Mouse (Mus musculus) myocyte (in vitro differentiated cells): ENCODE measurements around the gene Ccdc154.

ENCODE experiments used
- E2F4 ChIP-seq: IDR thresholded peaks from one replicate; pipeline ENCODE4 v1.6.1; 2011; ENCODE audit warnings: mild to moderate bottlenecking, control low read depth, moderate library complexity; ENCODE audit not compliant: insufficient read depth
- POLR2A ChIP-seq: IDR thresholded peaks from one replicate; pipeline ENCODE4 v1.6.1; 2011; ENCODE audit warnings: low read depth, mild to moderate bottlenecking, control low read depth, moderate library complexity; ENCODE audit not compliant: insufficient read length
- POLR2AphosphoS2 ChIP-seq: IDR thresholded peaks from one replicate; pipeline ENCODE4 v1.6.1; 2011; ENCODE audit warnings: low read depth, control low read depth; ENCODE audit not compliant: insufficient read length
- REST ChIP-seq: IDR thresholded peaks from one replicate; pipeline ENCODE4 v1.6.1; 2011; ENCODE audit warnings: mild to moderate bottlenecking, control low read depth, moderate library complexity; ENCODE audit not compliant: insufficient read depth, insufficient read length
- TCF12 ChIP-seq: IDR thresholded peaks from one replicate; pipeline ENCODE4 v1.6.1; 2011; ENCODE audit warnings: mild to moderate bottlenecking, control low read depth; ENCODE audit not compliant: poor library complexity, insufficient read depth, severe bottlenecking

DNA sequence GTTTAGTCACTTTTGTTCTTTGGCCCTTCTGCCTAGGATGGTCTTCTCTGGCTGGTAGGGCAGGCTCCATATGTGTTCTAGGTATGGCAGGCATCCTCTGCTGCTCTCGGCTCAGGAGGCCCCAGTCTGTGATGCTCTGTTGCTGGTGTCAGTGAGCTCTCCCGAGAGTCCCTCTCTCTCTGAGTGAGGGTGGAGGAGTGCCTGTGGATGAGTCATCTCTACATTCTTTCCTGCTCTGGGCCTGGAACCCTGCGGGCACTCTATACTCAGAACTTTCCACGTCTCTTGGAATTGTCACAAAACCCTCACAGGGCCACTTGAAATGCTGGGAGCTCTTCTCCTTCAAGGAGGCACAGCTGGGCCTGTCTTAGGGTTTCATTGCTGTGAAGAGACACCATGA lies 49.4 kb downstream of the Ccdc154 start:
- TF ChIP-seq POLR2AphosphoS2: no peak
- TF ChIP-seq REST: no peak
- TF ChIP-seq POLR2A: no peak
- TF ChIP-seq E2F4: no peak
- TF ChIP-seq TCF12: no peak
